Mouse (Mus musculus) hindbrain, embryonic 14.5 days (tissue): ENCODE measurements around the gene Naa50. TPM values are rescaled to one million over a fixed set of nuclear protein-coding genes. Genes with fewer than 3 reads are reported as not detected.

Experiments used
- ATAC-seq: fragments of 200-750 bp; cut with Nextera tagmentation; 2 replicates; pipeline ENCODE4 v1.8.0; 2017; ENCODE audit warnings: moderate number of reproducible peaks, mild to moderate bottlenecking, moderate TSS enrichment, moderate library complexity; ENCODE audit not compliant: low FRiP score
- DNase-seq: peaks from one replicate; pipeline ENCODE4 v3.0.0-alpha.2; 2015; ENCODE audit warnings: low spot score
- H3K27ac ChIP-seq: fragments of 300-500 bp; sonication (generic); 2 replicates; pipeline ENCODE4 v1.5.1; 2014; ENCODE audit warnings: mild to moderate bottlenecking, moderate library complexity
- H3K27me3 ChIP-seq: fragments of 300-500 bp; sonication (generic); 2 replicates; pipeline ENCODE4 v1.6.1; 2014; ENCODE audit warnings: mild to moderate bottlenecking, low read length, mixed read lengths; ENCODE audit not compliant: control insufficient read depth, insufficient read depth
- H3K36me3 ChIP-seq: fragments of 300-500 bp; sonication (generic); replicated peaks from 2 replicates; pipeline ENCODE4 v1.6.1; 2014; ENCODE audit not compliant: control insufficient read depth, insufficient read depth
- H3K4me1 ChIP-seq: fragments of 300-500 bp; sonication (generic); replicated peaks from 2 replicates; pipeline ENCODE4 v1.6.1; 2014; ENCODE audit warnings: antibody characterized with exemption, low read length, mixed read lengths; ENCODE audit not compliant: control insufficient read depth, insufficient read depth
- H3K4me2 ChIP-seq: fragments of 300-500 bp; sonication (generic); replicated peaks from 2 replicates; pipeline ENCODE4 v1.6.1; 2014; ENCODE audit warnings: mild to moderate bottlenecking, moderate library complexity
- H3K4me3 ChIP-seq: fragments of 300-500 bp; sonication (generic); replicated peaks from 2 replicates; pipeline ENCODE4 v1.5.1; 2014; ENCODE audit warnings: mild to moderate bottlenecking, low read length
- H3K9ac ChIP-seq: fragments of 300-500 bp; sonication (generic); 2 replicates; pipeline ENCODE4 v1.6.1; 2014
- H3K9me3 ChIP-seq: fragments of 300-500 bp; sonication (generic); 2 replicates; pipeline ENCODE4 v1.6.1; 2016; ENCODE audit warnings: low read length; ENCODE audit not compliant: control insufficient read depth
- WGBS: fragments of 180-500 bp; shearing (Covaris S2); extraction: QIAGEN DNeasy Blood & Tissue Kit; methylation state at CpG from one replicate; pipeline ENCODE4 v1.1.7; 2014; 5-methylcytosine and 5-hydroxymethylcytosine counted together
- polyA plus RNA-seq: library from polyadenylated mRNA; unstranded; fragments of >200 nt; fragmentation: Nextera tagmentation; extraction: Ambion mirVana; gene quantifications from 2 replicates; pipeline ENCODE4 v1.2.1, GENCODE M21; 2014

The Naa50 gene
- polyA plus RNA-seq, 1 experiment from 2014 or later, result 41.0 TPM

- DNase-seq, result no peak
- Histone ChIP-seq H3K27me3 (no peaks in the 10 kb centered on the region), H3K4me1 (peaks cover 20% of the 10 kb centered on the region), H3K9ac (no peak overlapping the region), H3K9me3 (no peaks in the 10 kb centered on the region), H3K36me3 (no peaks in the 10 kb centered on the region), H3K27ac (no peak overlapping the region), H3K4me3 (no peak overlapping the region), H3K4me2 (no peak overlapping the region)
- ATAC-seq, result no peak
- WGBS, result 90% methylated on average over 6 of the region's 6 CpGs
Measured at GRCm38 (mm10) chr16:44136511-44137021, 3.1 kb upstream of the Naa50 start.

GRCm38 (mm10) chr16:44138377-44138978 is 1.2 kb upstream of the Naa50 start:
- peak overlapping the region; percentile 98 for H3K27ac ChIP-seq
- H3K9me3 ChIP-seq, result no peaks in the 10 kb centered on the region
- no peak for DNase-seq
- H3K27me3 ChIP-seq, result no peaks in the 10 kb centered on the region
- no peaks in the 10 kb centered on the region for H3K36me3 ChIP-seq
- peak overlapping the region; percentile 91 for H3K4me2 ChIP-seq
- peak overlapping the region; percentile 95 for H3K9ac ChIP-seq
- 1% methylated on average over 24 of the region's 24 CpGs for WGBS
- peak; percentile 67; the same call in 1 of the 2 replicates for ATAC-seq
- peaks cover 23% of the 10 kb centered on the region for H3K4me1 ChIP-seq
- peak overlapping the region; percentile 82 for H3K4me3 ChIP-seq

- Histone ChIP-seq H3K36me3 (no peaks in the 10 kb centered on the region), H3K27ac (peak overlapping the region; percentile 98), H3K9ac (peak overlapping the region; percentile 95), H3K4me3 (peak overlapping the region; percentile 82), H3K27me3 (no peaks in the 10 kb centered on the region), H3K4me2 (peak overlapping the region; percentile 91), H3K9me3 (no peaks in the 10 kb centered on the region), H3K4me1 (peaks cover 23% of the 10 kb centered on the region)
- ATAC-seq, result peak; percentile 91
- under 1% methylated on average over 25 of the region's 25 CpGs for WGBS
- peak; percentile 94 for DNase-seq
Measured at GRCm38 (mm10) chr16:44138979-44139535, 573 bp upstream of the Naa50 start.

GRCm38 (mm10) chr16:44140186-44140787 is 657 bp downstream of the Naa50 start:
- Histone ChIP-seq H3K4me2 (peak overlapping the region; percentile 67), H3K9me3 (no peaks in the 10 kb centered on the region), H3K4me1 (peaks cover 23% of the 10 kb centered on the region), H3K36me3 (no peaks in the 10 kb centered on the region), H3K9ac (peak overlapping the region; percentile 95), H3K27me3 (no peaks in the 10 kb centered on the region), H3K27ac (peak overlapping the region; percentile 98), H3K4me3 (peak overlapping the region; percentile 82)
- ATAC-seq (peak; percentile 41), DNase-seq (peak; percentile 59)
- under 1% methylated on average over 42 of the region's 44 CpGs for WGBS

- H3K36me3 ChIP-seq, result no peaks in the 10 kb centered on the region
- no peaks in the 10 kb centered on the region for H3K27me3 ChIP-seq
- peak overlapping the region; percentile 67 for H3K4me2 ChIP-seq
- 46% methylated on average over 6 of the region's 6 CpGs for WGBS
- no peaks in the 10 kb centered on the region for H3K9me3 ChIP-seq
- H3K9ac ChIP-seq, result no peak overlapping the region
- H3K4me3 ChIP-seq, result peak overlapping the region; percentile 82; the same call in 1 of the 2 replicates
- ATAC-seq (no peak), DNase-seq (no peak)
- peaks cover 23% of the 10 kb centered on the region for H3K4me1 ChIP-seq
- no peak overlapping the region for H3K27ac ChIP-seq
Measured at GRCm38 (mm10) chr16:44141483-44141882, 1.9 kb downstream of the Naa50 start.

GRCm38 (mm10) chr16:44149002-44149767 is 9.6 kb downstream of the Naa50 start:
- DNase-seq, result no peak
- Histone ChIP-seq H3K9me3 (no peaks in the 10 kb centered on the region), H3K9ac (no peak overlapping the region), H3K27me3 (no peaks in the 10 kb centered on the region), H3K4me2 (no peak overlapping the region), H3K4me3 (no peak overlapping the region), H3K4me1 (no peaks in the 10 kb centered on the region), H3K27ac (no peak overlapping the region), H3K36me3 (no peaks in the 10 kb centered on the region)
- WGBS, result 96% methylated on average over 1 of the region's 1 CpGs
- no peak for ATAC-seq

GRCm38 (mm10) chr16:44154497-44155057 is 14.9 kb downstream of the Naa50 start:
- H3K27ac ChIP-seq, result no peak overlapping the region
- WGBS, result 68% methylated on average over 6 of the region's 6 CpGs
- ATAC-seq, result no peak
- H3K36me3 ChIP-seq, result peaks cover 14% of the 10 kb centered on the region
- no peaks in the 10 kb centered on the region for H3K27me3 ChIP-seq
- H3K4me1 ChIP-seq, result no peaks in the 10 kb centered on the region
- H3K9me3 ChIP-seq, result no peaks in the 10 kb centered on the region
- no peak overlapping the region for H3K4me2 ChIP-seq
- H3K9ac ChIP-seq, result no peak overlapping the region
- no peak for DNase-seq
- no peak overlapping the region for H3K4me3 ChIP-seq

GRCm38 (mm10) chr16:44159325-44159724 is 19.7 kb downstream of the Naa50 start:
- Histone ChIP-seq H3K9ac (no peak overlapping the region), H3K4me1 (no peaks in the 10 kb centered on the region), H3K36me3 (peaks cover 28% of the 10 kb centered on the region), H3K4me3 (no peak overlapping the region), H3K27ac (no peak overlapping the region), H3K27me3 (no peaks in the 10 kb centered on the region), H3K4me2 (no peak overlapping the region), H3K9me3 (no peaks in the 10 kb centered on the region)
- ATAC-seq (no peak), DNase-seq (no peak)
- 95% methylated on average over 7 of the region's 7 CpGs for WGBS

GRCm38 (mm10) chr16:44163831-44164230 is 24.2 kb downstream of the Naa50 start:
- ATAC-seq (no peak), DNase-seq (no peak)
- WGBS, result 86% methylated on average over 2 of the region's 2 CpGs
- H3K27ac ChIP-seq, result no peak overlapping the region
- no peak overlapping the region for H3K4me3 ChIP-seq
- no peaks in the 10 kb centered on the region for H3K4me1 ChIP-seq
- no peak overlapping the region for H3K4me2 ChIP-seq
- H3K36me3 ChIP-seq, result peaks cover 20% of the 10 kb centered on the region
- no peak overlapping the region for H3K9ac ChIP-seq
- no peaks in the 10 kb centered on the region for H3K9me3 ChIP-seq
- no peaks in the 10 kb centered on the region for H3K27me3 ChIP-seq
